Mouse (Mus musculus) layer of hippocampus, postnatal 10 days (tissue): Measurements from ENCODE around the gene Srd5a1. TPM values are rescaled to one million over a fixed set of nuclear protein-coding genes. Genes with fewer than 3 reads are reported as not detected.

Experiments used
- total RNA-seq, 2 experiments: library from RNA; stranded (reverse); gene quantifications; 2 replicates each; pipeline ENCODE4 v1.2.3; 2021

Srd5a1 gene
- total RNA-seq, 2 experiments from 2014 or later, result 22.9 TPM

Other genes with a start within 250 kb of the Srd5a1 start
- 10 to 100 TPM; 74.5 to 84.5 TPM for gene Nsun2, start 77.7 kb downstream of the Srd5a1 start, total RNA-seq
- gene Tent4a, start 76.8 kb downstream of the Srd5a1 start, total RNA-seq, result 10 to 100 TPM; 40.9 to 41.7 TPM
- gene Ube2ql1, start 128.4 kb upstream of the Srd5a1 start, total RNA-seq, result 100 to 1,000 TPM; 201 to 208 TPM
- gene Med10, start 191.0 kb upstream of the Srd5a1 start, total RNA-seq, result 10 to 100 TPM; 80.7 to 87.1 TPM